Mouse (Mus musculus) central nervous system, embryonic 18 days (tissue): ENCODE measurements around the gene Dnm3. TPM values are rescaled to one million over a fixed set of nuclear protein-coding genes. Genes with fewer than 3 reads are reported as not detected.

ENCODE experiments used
- polyA plus RNA-seq: library from polyadenylated mRNA; depleted of rRNA; stranded (reverse); fragments of >200 nt; gene quantifications from 2 replicates; pipeline ENCODE4 v1.2.3, GENCODE M21; 2012; rRNA removed

Gene Dnm3
- 45.4 and 47.2 TPM in 2 replicates for polyA plus RNA-seq

DNA sequence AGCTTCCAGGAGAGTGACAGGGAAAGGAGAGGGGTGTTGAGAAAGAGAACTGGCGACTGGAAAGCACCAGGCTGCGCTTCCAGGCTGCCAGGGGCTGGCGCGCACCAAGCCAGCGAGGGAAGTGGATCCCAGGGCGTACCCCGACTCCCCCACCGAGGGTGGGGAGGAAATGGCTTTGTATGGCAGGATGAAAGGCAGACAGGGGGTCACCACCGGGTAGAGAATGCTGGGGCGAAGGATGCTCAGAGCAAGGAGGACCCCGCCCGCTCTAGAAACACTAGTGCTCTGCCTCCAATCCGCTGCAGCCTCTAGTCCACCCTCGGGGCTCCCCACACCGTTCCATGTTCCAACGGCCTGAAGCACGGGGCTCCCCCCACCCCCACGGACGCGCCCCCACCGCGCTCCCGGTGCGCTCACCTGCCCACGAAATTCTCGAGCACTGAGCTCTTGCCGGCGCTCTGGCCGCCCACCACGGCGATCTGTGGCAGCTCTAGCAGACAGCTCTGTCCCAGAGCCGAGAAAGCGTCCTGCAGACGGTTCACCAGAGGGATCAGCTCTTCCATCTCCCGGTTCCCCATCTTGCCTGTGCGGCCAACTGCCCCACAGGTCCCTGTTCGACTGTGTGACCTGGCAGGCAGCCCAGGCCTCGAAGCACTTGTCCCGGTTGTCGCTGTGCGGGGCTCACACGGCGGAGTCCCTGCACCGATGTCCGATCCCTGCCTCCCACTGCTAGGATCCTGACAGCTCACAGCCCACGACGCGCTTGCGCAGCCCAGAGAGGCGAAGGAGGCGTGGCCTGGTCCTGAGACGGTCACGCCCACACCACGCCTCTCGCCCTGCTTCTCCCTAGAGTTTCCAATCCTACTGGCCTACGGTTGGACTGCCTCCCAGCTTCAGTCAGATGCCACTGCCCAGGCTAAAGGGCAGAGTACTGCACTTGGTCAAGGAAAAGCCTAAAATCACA, at the start of gene Dnm3:
TSS of gene Dnm3 (minus strand) at position 789 of the 964 bp plus-strand sequence.

DNA sequence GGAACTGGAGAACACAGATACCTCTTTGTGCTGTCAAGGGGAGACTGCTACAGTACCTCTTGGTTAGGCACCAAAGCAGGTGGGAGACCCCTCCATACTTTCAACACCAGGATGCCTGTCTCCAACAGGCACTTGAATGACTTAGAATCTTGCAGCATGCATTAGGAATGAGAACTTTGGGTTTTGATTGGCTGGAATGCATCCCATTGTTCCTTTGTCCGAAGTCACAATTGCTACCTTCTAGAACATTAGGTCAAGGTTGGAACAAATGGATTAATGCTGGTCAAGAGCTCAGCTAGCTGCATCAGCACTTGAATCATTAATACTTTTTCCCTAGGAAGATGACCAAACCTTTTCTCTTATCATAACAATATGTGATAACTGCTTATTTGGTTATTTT, 498.3 kb downstream of the Dnm3 start, which contains the start of gene 4930558K02Rik:
TSS of gene 4930558K02Rik (minus strand) at position 101 of the 400 bp plus-strand sequence.

DNA sequence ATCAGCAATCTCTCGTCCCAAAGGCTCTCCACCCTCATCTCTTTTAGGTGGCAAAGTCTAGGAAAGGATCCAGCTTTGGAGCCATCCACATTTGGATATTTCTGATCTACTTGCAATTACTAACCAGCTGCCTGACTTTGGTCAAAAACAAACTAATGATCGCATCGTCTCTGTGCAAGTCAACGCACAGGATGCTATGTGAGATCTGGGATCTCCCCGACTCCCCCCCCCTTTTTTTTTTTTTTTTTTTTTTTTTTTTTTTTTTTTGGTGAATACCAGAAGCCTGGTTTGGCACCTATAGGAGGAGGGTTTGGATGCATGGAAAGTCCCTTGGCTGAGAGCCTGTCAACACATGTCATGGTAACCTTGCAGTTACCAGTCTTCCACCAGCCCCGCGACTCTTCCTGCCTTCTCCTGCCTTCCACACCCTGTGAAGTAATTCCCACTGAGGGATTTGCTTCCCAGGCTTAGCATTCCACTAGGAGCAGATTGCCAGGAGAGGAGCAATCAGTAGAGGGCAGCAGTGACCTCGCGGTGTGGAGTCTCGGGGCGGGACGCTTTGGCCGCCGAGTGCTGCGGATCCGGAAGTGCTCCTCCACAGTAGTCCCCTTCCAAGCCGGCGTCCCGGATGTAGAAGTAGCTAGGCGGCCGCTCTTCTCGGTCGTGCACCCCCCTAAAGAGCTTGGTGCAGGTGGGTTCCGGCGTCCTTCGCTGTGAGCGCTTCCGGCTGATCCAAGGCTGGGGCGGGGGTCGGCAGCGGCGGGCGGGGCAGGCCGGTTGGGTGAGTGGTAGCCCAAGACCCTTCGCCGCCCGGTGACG, 509.0 kb downstream of the Dnm3 start, which contains the start of gene Pigc:
TSS of gene Pigc (plus strand) at position 598 of the 819 bp plus-strand sequence.

Other genes starting within 250 kb of the Dnm3 start
- gene Mettl13, start 70.5 kb upstream of the Dnm3 start, polyA plus RNA-seq: 16.2 and 16.3 TPM in 2 replicates
- 53.3 and 56.4 TPM in 2 replicates for gene Vamp4, start 92.5 kb upstream of the Dnm3 start, polyA plus RNA-seq
- 0.05 and 0.17 TPM in 2 replicates for gene Myoc, start 161.1 kb upstream of the Dnm3 start, polyA plus RNA-seq
- gene Myocos, start 180.2 kb upstream of the Dnm3 start, polyA plus RNA-seq: not detected in 2 replicates